Mouse (Mus musculus) spleen, adult 2 months (tissue): Measurements from ENCODE around the gene Gpr146.

Experiments
- CTCF ChIP-seq: fragments of 200-500 bp; IDR thresholded peaks from 2 replicates; pipeline ENCODE4 v1.5.1; 2011; ENCODE audit warnings: mild to moderate bottlenecking, inconsistent platforms; ENCODE audit not compliant: insufficient read depth, insufficient read length, insufficient replicate concordance; ENCODE audit errors: extremely low read depth
- POLR2A ChIP-seq: fragments of 200-500 bp; IDR thresholded peaks from 2 replicates; pipeline ENCODE4 v1.6.1; 2011; ENCODE audit warnings: low read depth, low read length, inconsistent platforms

- TF ChIP-seq CTCF (no peak), POLR2A (no peak)
These were observed 56.5 kb downstream of the Gpr146 start for GRCm38 (mm10) chr5:139433842-139434568.
